Mouse (Mus musculus) erythroid progenitor cell, adult 5-6 weeks (primary cell): ENCODE measurements around the gene Ripk1. TPM values are rescaled to one million over a fixed set of nuclear protein-coding genes. Genes with fewer than 3 reads are reported as not detected.
"Not testable (repeated sequence)": the region's sequence is repeated elsewhere in the genome, so short reads cannot be mapped to it uniquely, and the experiment has no call there.

Experiments used
- ATAC-seq: replicated peaks from 2 replicates; pipeline ENCODE4 v1.8.0; 2016; ENCODE audit warnings: moderate number of reproducible peaks, mild to moderate bottlenecking, moderate TSS enrichment, inconsistent platforms; ENCODE audit not compliant: poor library complexity, low FRiP score, severe bottlenecking
- total RNA-seq, 2 experiments: library from RNA; stranded (forward) in 1 of 2; stranded (reverse) in 1 of 2; fragments of 150-400 nt in 1 of 2; fragments of 186-747, 209-891 nt in 1 of 2; gene quantifications; 2 replicates each; pipeline versions ENCODE4 v1.2.3 to v1.2.4; 2015 to 2017; ENCODE audit warnings: low replicate concordance in 2 of 2

Ripk1 gene
- total RNA-seq, 2 experiments from 2014 or later = 7.3 to 37.7 TPM

DNA sequence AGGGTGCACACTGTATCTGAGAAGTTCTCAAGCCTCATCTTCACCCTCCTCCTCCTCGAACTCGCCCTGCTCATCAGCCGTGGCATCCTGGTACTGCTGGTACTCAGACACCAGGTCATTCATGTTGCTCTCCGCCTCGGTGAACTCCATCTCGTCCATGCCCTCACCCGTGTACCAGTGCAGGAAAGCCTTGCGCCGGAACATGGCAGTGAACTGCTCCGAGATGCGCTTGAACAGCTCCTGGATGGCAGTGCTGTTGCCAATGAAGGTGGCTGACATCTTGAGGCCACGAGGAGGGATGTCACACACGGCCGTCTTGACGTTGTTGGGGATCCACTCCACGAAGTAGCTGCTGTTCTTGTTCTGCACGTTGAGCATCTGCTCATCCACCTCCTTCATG is 72.3 kb downstream of the Ripk1 start:
- not testable (repeated sequence) for ATAC-seq

DNA sequence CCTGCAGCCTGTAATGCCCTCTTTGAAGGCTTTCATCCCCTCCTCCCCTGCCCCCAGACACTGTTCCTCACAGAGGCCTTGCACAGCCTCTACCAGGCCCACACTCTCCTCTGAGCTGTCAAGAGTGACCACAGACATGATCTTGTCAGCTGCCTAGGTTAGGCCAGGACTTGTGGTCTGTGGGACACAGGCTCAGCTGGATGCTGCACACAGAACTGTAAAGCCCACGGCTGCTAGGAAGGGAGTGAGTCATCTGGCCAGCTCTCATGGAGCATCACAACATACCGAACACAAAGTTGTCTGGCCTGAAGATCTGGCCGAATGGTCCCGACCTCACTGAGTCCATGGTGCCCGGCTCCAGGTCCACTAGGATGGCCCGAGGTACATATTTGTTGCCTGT is 73.7 kb downstream of the Ripk1 start:
- not testable (repeated sequence) for ATAC-seq

DNA sequence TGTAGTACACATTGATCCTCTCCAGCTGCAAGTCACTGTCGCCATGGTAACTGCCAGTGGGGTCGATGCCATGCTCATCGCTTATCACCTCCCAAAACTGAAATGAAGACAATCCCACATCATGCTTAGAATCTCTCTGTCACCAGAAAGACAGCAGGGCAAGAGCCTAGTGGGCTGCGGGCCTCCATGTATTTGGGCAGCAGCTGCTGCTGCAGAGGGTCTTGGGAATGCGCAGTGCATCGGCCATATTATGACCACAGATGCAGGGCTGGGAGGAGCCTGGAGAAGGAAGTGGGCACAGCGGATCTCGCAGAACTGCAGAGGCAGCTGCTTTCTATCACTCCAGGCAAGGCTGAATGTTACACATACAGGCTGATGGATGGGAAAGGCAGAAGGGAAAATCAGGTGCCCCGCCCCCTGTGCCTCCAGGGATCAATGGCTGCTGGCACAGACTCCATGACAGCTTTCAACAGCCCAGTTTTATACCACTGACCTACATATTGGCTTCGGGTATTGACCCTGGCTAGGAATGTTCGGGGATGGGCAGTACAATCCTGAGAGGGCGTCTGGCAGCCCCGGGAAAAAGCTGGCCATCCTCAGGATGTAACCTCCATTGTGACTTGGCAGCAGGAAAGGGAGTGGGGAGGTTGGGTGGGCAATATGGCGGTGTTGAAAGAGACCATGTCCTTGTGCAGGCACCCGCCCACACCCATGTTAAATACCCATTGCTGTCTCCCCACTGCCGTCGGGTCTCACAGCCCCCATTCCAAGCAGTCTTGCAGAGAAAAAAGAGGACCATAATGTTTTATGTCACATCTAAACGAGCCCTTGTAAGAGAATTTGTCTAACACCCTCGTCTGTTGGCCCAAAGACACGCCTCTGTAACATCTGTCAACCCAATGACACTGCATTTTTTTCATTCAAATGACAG is 74.7 kb downstream of the Ripk1 start:
- ATAC-seq = peak; percentile 54

DNA sequence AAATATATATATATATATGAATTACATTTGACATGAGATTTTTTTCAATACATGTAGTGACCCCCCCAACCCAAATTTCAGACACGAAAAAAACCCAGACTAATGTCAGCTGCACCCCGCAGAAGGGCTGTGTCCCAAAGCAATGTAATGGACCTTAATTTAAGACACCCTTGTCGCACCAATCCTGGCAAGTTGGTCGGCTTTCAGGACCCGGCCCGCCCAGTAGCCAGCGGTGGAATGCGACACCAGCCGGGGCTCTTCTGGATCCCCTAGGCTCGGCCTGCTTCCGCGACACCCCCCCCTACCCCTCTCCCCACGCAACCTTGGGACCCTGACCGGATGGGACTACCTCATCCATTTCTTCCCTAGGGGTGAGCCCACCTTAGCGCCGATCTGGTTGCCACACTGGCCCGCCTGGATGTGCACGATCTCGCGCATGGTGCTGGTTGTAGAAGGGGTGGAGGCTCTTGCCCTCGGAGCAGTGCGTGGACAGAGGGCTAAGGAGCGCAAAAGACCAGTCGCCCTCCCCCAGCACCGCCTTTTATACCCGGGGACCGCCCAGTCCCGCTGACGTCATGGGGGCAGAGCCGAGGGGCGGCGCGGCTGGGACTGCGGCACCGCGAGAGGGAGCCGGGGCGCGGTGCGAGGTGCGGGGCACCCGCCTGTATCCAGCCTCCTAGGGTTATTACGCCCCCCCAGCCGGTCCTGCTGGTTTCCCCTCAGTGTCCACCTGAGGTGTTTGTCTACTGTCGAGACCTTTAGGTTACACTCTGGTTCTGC is 75.5 kb downstream of the Ripk1 start, which contains the start of gene Tubb2a:
Gene Tubb2a (minus strand): TSS at position 516 of the 780 bp plus-strand sequence.
- ATAC-seq = peak; percentile 89

DNA sequence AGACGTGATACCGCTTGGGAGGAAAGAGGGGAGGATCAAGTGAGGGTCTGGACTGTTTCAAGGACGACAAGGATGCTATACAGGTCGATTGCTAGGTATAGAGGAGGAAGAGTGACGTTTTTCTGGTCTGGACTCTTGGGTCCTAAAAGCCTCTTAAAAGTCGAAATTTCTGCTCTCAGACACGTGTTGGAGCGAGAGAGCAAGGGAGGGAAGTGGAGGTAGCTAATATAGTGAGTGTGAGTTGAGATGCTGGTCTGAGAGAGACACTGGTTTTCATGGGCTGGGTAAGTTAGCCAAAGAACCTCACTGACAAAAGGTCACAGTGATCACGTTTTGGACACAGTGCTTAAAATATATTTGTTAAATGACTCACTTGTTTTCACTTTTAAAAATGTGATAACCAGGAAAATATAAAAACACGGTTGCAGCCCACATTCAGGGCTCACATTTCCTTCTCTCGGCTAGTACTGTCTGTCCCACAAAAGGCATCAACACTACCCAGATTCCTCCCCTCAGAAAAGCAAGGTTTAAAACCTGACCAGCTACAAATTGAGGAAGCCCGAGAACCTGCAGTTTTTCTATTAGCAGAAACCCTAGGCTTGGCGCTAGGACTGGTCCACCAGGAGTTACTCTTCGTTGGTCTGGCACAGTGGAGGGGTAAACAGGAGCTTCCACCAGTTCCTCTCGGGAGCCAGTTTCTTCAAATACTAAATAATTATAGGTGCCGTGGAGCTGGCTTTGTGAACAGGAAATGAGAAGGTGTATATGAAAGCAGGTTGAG is 76.5 kb downstream of the Ripk1 start:
- ATAC-seq = no peak

DNA sequence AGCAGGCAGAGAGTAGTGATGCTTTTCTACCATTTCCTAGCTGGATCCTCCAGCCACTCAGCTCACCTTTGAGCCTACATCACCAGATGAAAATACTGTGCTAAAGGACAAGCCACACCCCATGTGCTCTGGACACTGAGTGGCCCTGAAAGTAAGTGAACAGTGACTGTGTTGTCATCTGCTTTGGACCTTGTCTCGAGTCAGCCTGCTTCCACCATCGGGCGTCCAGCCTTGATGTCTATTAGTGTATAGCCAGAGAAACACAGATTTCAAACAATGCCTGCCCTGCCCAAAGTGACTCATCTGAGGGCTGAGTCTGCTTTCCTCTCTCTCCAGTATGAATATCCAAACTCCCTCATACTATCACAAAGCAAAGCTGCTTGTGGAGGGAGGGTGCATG is 77.6 kb downstream of the Ripk1 start:
- ATAC-seq = no peak

DNA sequence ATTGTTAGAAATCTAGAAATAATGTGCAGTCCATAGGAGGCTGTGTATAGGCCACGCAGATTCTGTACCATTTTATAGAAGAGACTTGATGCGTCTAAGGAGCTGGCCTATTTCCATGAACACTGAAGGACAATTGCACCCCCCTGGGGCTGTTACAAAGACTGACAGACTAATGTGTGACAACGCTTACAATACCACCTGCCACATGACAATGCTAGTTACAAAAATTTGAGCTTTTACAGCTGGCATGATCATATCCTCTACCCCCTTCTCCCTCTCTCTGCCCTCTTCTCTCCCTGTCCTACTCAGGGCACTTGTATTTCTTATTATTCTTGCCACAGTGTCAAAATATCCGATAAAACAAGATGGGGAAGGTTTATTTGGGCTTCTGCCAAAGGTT is 79.8 kb downstream of the Ripk1 start:
- ATAC-seq = no peak

DNA sequence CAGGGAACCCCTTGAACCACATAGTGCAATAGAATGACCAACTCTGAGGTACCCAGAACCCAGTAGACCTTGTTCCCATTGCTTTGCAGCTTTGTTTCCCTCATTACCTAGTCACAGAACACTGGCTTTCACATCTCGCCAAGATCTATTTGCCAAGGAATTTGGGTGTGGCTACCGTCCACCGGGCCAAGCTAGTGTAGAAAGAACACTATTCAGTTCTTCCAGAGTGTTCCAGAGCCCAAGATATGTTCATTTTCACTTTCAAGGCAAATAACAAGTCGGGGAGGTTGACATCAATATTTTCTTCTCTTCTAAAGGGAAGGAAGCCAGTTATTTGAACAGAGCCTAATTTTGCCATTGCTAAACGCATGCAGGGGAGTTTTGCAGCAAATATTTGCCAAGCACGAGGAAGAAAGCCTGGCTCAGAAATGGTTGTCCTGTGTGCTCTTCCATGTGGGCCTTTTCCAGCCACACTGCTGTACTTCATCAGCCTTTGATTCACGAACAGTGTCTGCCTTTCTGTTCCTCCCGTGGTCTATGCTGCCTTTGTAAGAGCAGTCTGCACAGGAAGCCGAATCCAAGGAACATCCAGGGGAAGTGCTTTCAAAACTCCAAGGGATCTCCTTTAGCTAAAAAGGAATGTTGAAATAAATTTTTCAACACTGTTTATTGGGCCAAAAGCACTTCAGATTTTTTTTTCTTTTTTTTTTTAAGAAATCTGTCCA is 82.0 kb downstream of the Ripk1 start:
- ATAC-seq = no peak

Other genes with a start within 250 kb of the Ripk1 start
- not detected in 2 replicates for gene Serpinb6e, start 159.0 kb upstream of the Ripk1 start, total RNA-seq (2015; ENCODE audit: low replicate concordance)
- not detected in 2 replicates for gene Serpinb6e, start 159.0 kb upstream of the Ripk1 start, total RNA-seq (2017; ENCODE audit: low replicate concordance)
- not detected in 2 replicates for gene Serpinb6c, start 96.7 kb upstream of the Ripk1 start, total RNA-seq (2015; ENCODE audit: low replicate concordance)
- not detected in 2 replicates for gene Serpinb6c, start 96.7 kb upstream of the Ripk1 start, total RNA-seq (2017; ENCODE audit: low replicate concordance)
- 7.2 and 34.0 TPM in 2 replicates for gene Nqo2, start 37.7 kb upstream of the Ripk1 start, total RNA-seq (2015; ENCODE audit: low replicate concordance)
- gene Nqo2, start 37.7 kb upstream of the Ripk1 start, total RNA-seq (2017; ENCODE audit: low replicate concordance) = 1.1 and 4.1 TPM in 2 replicates
- 25.6 and 41.1 TPM in 2 replicates for gene Serpinb6a, start 431 bp downstream of the Ripk1 start, total RNA-seq (2015; ENCODE audit: low replicate concordance)
- 39.3 and 39.9 TPM in 2 replicates for gene Serpinb6a, start 431 bp downstream of the Ripk1 start, total RNA-seq (2017; ENCODE audit: low replicate concordance)
- gene Bphl, start 35.2 kb downstream of the Ripk1 start, total RNA-seq (2015; ENCODE audit: low replicate concordance) = 25.6 and 27.4 TPM in 2 replicates
- 2.7 and 4.7 TPM in 2 replicates for gene Bphl, start 35.2 kb downstream of the Ripk1 start, total RNA-seq (2017; ENCODE audit: low replicate concordance)
- 27.7 and 29.6 TPM in 2 replicates for gene Tubb2a, start 75.6 kb downstream of the Ripk1 start, total RNA-seq (2015; ENCODE audit: low replicate concordance)
- 27.4 and 38.5 TPM in 2 replicates for gene Tubb2a, start 75.6 kb downstream of the Ripk1 start, total RNA-seq (2017; ENCODE audit: low replicate concordance)
- not detected in 2 replicates for gene Tubb2b, start 128.1 kb downstream of the Ripk1 start, total RNA-seq (2015; ENCODE audit: low replicate concordance)
- 1.4 TPM in 1 of 2 replicates, not detected in the other for gene Tubb2b, start 128.1 kb downstream of the Ripk1 start, total RNA-seq (2017; ENCODE audit: low replicate concordance)
- gene Psmg4, start 160.6 kb downstream of the Ripk1 start, total RNA-seq (2015; ENCODE audit: low replicate concordance) = 3.8 and 10.5 TPM in 2 replicates
- 4.4 and 36.2 TPM in 2 replicates for gene Psmg4, start 160.6 kb downstream of the Ripk1 start, total RNA-seq (2017; ENCODE audit: low replicate concordance)